Mouse (Mus musculus): ENCODE measurements around the gene Rere. TPM values are rescaled to one million over a fixed set of nuclear protein-coding genes. Genes with fewer than 3 reads are reported as not detected.

Gene Rere
- total RNA-seq, 1 experiment = 21.7 TPM

GRCm38 (mm10) chr4:150353376-150353900, 72.0 kb downstream of the Rere start:
- DNase-seq (ENCODE audit: low read depth, low spot score) = no peak
- Histone ChIP-seq H3K9ac (ENCODE audit: insufficient read depth, low read depth, low read length, poor library complexity, severe bottlenecking) (no peak overlapping the region), H3K4me3 (ENCODE audit: insufficient read depth in 1 of 2, low read depth in 1 of 2, low read length in 2 of 2, poor library complexity in 1 of 2, severe bottlenecking in 1 of 2) (no peak overlapping the region), H3K36me3 (ENCODE audit: control insufficient read depth, insufficient read depth, low read length, poor library complexity, severe bottlenecking) (no peaks in the 10 kb centered on the region), H3K9me3 (ENCODE audit: control insufficient read depth, insufficient read depth, low read depth, low read length) (no peaks in the 10 kb centered on the region), H3K27ac (ENCODE audit: insufficient read depth, low read depth, low read length, poor library complexity, severe bottlenecking) (no peak overlapping the region), H3K4me1 (ENCODE audit: control insufficient read depth in 2 of 2, insufficient read depth in 2 of 2, low read length in 2 of 2, poor library complexity in 1 of 2) (peaks cover 0 to 2% of the 10 kb centered on the region in 2 experiments; a peak in 1 of 4 replicates)
- no peak for TF ChIP-seq MAFK (IDR thresholded peaks at IDR 0.05; ENCODE audit: insufficient read depth, low read depth, low read length)
- TF ChIP-seq CHD2 (IDR thresholded peaks at IDR 0.05; ENCODE audit: low read depth, low read length) = no peak
- TF ChIP-seq HCFC1 (IDR thresholded peaks at IDR 0.05; ENCODE audit: borderline replicate concordance, insufficient read depth, low read length) = no peak
- TF ChIP-seq ZC3H11A (IDR thresholded peaks at IDR 0.05; ENCODE audit: borderline replicate concordance, low read depth, low read length) = no peak
- no peak for TF ChIP-seq ZNF384 (IDR thresholded peaks at IDR 0.05; ENCODE audit: low read depth, low read length)
- in situ Hi-C loops (cut with MboI; ENCODE audit: low sequenced_read_pairs in 2 of 2, unreplicated experiment in 2 of 2) = no loop called here

- H3K9me3 ChIP-seq (ENCODE audit: control insufficient read depth, insufficient read depth, low read depth, low read length) = no peaks in the 10 kb centered on the region
- DNase-seq (ENCODE audit: low read depth, low spot score) = no peak
- no peaks in the 10 kb centered on the region; the same call in 1 of the 2 replicates for H3K36me3 ChIP-seq (ENCODE audit: control insufficient read depth, insufficient read depth, low read length, poor library complexity, severe bottlenecking)
- H3K4me1 ChIP-seq (ENCODE audit: control insufficient read depth in 2 of 2, insufficient read depth in 2 of 2, low read length in 2 of 2, poor library complexity in 1 of 2) = peaks cover 0 to 3% of the 10 kb centered on the region in 2 experiments; a peak in 2 of 4 replicates
- no peak overlapping the region for H3K9ac ChIP-seq (ENCODE audit: insufficient read depth, low read depth, low read length, poor library complexity, severe bottlenecking)
- no peak overlapping the region for H3K27ac ChIP-seq (ENCODE audit: insufficient read depth, low read depth, low read length, poor library complexity, severe bottlenecking)
- in situ Hi-C loops (cut with MboI; ENCODE audit: low sequenced_read_pairs in 2 of 2, unreplicated experiment in 2 of 2) = no loop called here
- no peak overlapping the region for H3K4me3 ChIP-seq (ENCODE audit: insufficient read depth in 1 of 2, low read depth in 1 of 2, low read length in 2 of 2, poor library complexity in 1 of 2, severe bottlenecking in 1 of 2)
- TF ChIP-seq HCFC1 (IDR thresholded peaks at IDR 0.05; ENCODE audit: borderline replicate concordance, insufficient read depth, low read length) = no peak
- no peak for TF ChIP-seq ZNF384 (IDR thresholded peaks at IDR 0.05; ENCODE audit: low read depth, low read length)
- no peak for TF ChIP-seq CHD2 (IDR thresholded peaks at IDR 0.05; ENCODE audit: low read depth, low read length)
Observed at GRCm38 (mm10) chr4:150355801-150356200, 74.4 kb downstream of the Rere start.

- TF ChIP-seq ZNF384 (IDR thresholded peaks at IDR 0.05; ENCODE audit: low read depth, low read length) = no peak
- no peak for TF ChIP-seq CHD2 (IDR thresholded peaks at IDR 0.05; ENCODE audit: low read depth, low read length)
- no peak for TF ChIP-seq HCFC1 (IDR thresholded peaks at IDR 0.05; ENCODE audit: borderline replicate concordance, insufficient read depth, low read length)
- no peak for TF ChIP-seq ZC3H11A (IDR thresholded peaks at IDR 0.05; ENCODE audit: borderline replicate concordance, low read depth, low read length)
- no peak for TF ChIP-seq MAFK (IDR thresholded peaks at IDR 0.05; ENCODE audit: insufficient read depth, low read depth, low read length)
- no peaks in the 10 kb centered on the region for H3K9me3 ChIP-seq (ENCODE audit: control insufficient read depth, insufficient read depth, low read depth, low read length)
- H3K4me3 ChIP-seq (ENCODE audit: insufficient read depth in 1 of 2, low read depth in 1 of 2, low read length in 2 of 2, poor library complexity in 1 of 2, severe bottlenecking in 1 of 2) = no peak overlapping the region
- in situ Hi-C loops (cut with MboI; ENCODE audit: low sequenced_read_pairs in 2 of 2, unreplicated experiment in 2 of 2) = no loop called here
- H3K4me1 ChIP-seq (ENCODE audit: control insufficient read depth in 2 of 2, insufficient read depth in 2 of 2, low read length in 2 of 2, poor library complexity in 1 of 2) = peaks cover 9 to 12% of the 10 kb centered on the region in 2 experiments
- no peak for DNase-seq (ENCODE audit: low read depth, low spot score)
- no peaks in the 10 kb centered on the region; the same call in 1 of the 2 replicates for H3K36me3 ChIP-seq (ENCODE audit: control insufficient read depth, insufficient read depth, low read length, poor library complexity, severe bottlenecking)
- H3K9ac ChIP-seq (ENCODE audit: insufficient read depth, low read depth, low read length, poor library complexity, severe bottlenecking) = no peak overlapping the region
- H3K27ac ChIP-seq (ENCODE audit: insufficient read depth, low read depth, low read length, poor library complexity, severe bottlenecking) = peak overlapping the region; percentile 8; the same call in 1 of the 2 replicates
Observed at GRCm38 (mm10) chr4:150361986-150362691, 80.7 kb downstream of the Rere start.

GRCm38 (mm10) chr4:150362858-150363257, 81.4 kb downstream of the Rere start:
- H3K27ac ChIP-seq (ENCODE audit: insufficient read depth, low read depth, low read length, poor library complexity, severe bottlenecking) = no peak overlapping the region
- in situ Hi-C loops (cut with MboI; ENCODE audit: low sequenced_read_pairs in 2 of 2, unreplicated experiment in 2 of 2) = no loop called here
- peaks cover 9 to 12% of the 10 kb centered on the region in 2 experiments for H3K4me1 ChIP-seq (ENCODE audit: control insufficient read depth in 2 of 2, insufficient read depth in 2 of 2, low read length in 2 of 2, poor library complexity in 1 of 2)
- TF ChIP-seq MAFK (IDR thresholded peaks at IDR 0.05; ENCODE audit: insufficient read depth, low read depth, low read length) (no peak), ZC3H11A (IDR thresholded peaks at IDR 0.05; ENCODE audit: borderline replicate concordance, low read depth, low read length) (no peak), ZNF384 (IDR thresholded peaks at IDR 0.05; ENCODE audit: low read depth, low read length) (no peak), HCFC1 (IDR thresholded peaks at IDR 0.05; ENCODE audit: borderline replicate concordance, insufficient read depth, low read length) (no peak)
- no peak for DNase-seq (ENCODE audit: low read depth, low spot score)
- no peak overlapping the region for H3K9ac ChIP-seq (ENCODE audit: insufficient read depth, low read depth, low read length, poor library complexity, severe bottlenecking)
- H3K4me3 ChIP-seq (ENCODE audit: insufficient read depth in 1 of 2, low read depth in 1 of 2, low read length in 2 of 2, poor library complexity in 1 of 2, severe bottlenecking in 1 of 2) = no peak overlapping the region
- H3K36me3 ChIP-seq (ENCODE audit: control insufficient read depth, insufficient read depth, low read length, poor library complexity, severe bottlenecking) = no peaks in the 10 kb centered on the region; the same call in 1 of the 2 replicates
- H3K9me3 ChIP-seq (ENCODE audit: control insufficient read depth, insufficient read depth, low read depth, low read length) = no peaks in the 10 kb centered on the region
